Mouse (Mus musculus) left cerebral cortex, adult 2 months (tissue): ENCODE data around the gene Psme4. TPM values are rescaled to one million over a fixed set of nuclear protein-coding genes. Genes with fewer than 3 reads are reported as not detected.
"Not testable (repeated sequence)": the region's sequence is repeated elsewhere in the genome, so short reads cannot be mapped to it uniquely, and the experiment has no call there.

ENCODE experiments used
- DNase-seq, 2 experiments: peaks; one replicate each; pipeline ENCODE4 v3.0.0; 2021 to 2022; ENCODE audit warnings: low spot score in 2 of 2, mixed read lengths in 1 of 2; ENCODE audit errors: extremely low spot score in 1 of 2
- H3K27ac ChIP-seq: fragments of 200-600 bp; 2 replicates; pipeline ENCODE4 v1.8.1; 2022
- H3K4me3 ChIP-seq: fragments of 200-600 bp; 2 replicates; pipeline ENCODE4 v1.8.1; 2022
- CTCF ChIP-seq: fragments of 200-600 bp; IDR thresholded peaks from 2 replicates; pipeline ENCODE4 v1.8.1; 2022; ENCODE audit warnings: antibody characterized with exemption, mild to moderate bottlenecking, moderate library complexity
- intact Hi-C: fragments of 180-260 bp; cut with DNase I; formaldehyde crosslinking; loops from one replicate; pipeline ENCODE4 v1.15.1; 2025
- long read RNA-seq, 2 experiments: library from polyadenylated mRNA; stranded (forward); transcript quantifications; one replicate each; pipeline ENCODE4 v2.0.0; 2021; ENCODE audit warnings: borderline mapping rate in 2 of 2
- total RNA-seq, 2 experiments: library from RNA; stranded (reverse); gene quantifications; 2 replicates each; pipeline ENCODE4 v1.2.3; 2021

Psme4 gene
- total RNA-seq, result 10 to 100 TPM; 49.9 to 54.1 TPM
- long read RNA-seq, experiment 1, full-length matches to known transcripts, result 7 of 13 reads
- long read RNA-seq, experiment 1, partial matches to known transcripts, result 4 of 13 reads
- long read RNA-seq, experiment 1, other reads (novel, unspliced or antisense), result 2 of 13 reads
- long read RNA-seq, experiment 2, full-length matches to known transcripts, result 2 of 8 reads
- long read RNA-seq, experiment 2, partial matches to known transcripts, result 6 of 8 reads
- long read RNA-seq, experiment 2, other reads (novel, unspliced or antisense), result 0 of 8 reads

DNA sequence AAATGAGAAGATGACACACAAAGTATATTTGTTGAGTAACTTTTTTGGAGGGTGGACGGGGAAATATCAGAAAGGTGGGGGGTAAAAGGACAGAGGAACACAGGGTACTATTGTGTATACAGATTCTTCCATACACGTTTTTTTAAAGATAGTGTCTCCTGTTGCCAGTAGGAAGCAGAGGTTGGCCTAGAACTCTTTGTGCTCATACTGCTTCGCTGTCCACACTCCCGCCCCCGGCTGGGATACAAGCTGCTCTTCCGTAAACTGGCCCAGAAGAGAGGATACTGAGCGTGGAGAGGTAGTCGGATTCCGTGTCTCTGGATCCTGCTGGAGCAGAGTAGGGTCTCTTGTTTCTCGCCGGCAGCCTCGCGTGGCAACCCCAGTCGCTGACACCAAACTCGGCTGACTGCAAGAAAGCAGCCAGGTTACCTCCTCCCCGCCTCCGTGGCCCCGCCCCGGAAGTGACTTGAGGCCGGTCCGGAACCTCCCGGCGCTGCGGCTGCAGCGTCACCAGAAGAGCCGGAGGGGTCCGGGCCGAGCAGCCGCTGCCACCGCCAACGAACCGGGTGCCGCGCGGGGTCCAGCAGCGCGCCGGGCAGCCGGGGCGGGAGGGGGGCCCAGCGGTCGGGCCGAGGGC is at the start of gene Psme4:
Psme4 (plus strand) TSS at position 460 of the 637 bp plus-strand sequence.
- intact Hi-C loops, result loop anchor here (2.0 kb wide), 1 partner anchor 95 kb away; no protein-coding TSS in a partner anchor
- Histone ChIP-seq H3K4me3 (peak within 1 kb of the TSS; percentile 96), H3K27ac (peak within 1 kb of the TSS; percentile 97)
- peak; percentile 92 to 93 for DNase-seq
- TF ChIP-seq CTCF, result no peak

DNA sequence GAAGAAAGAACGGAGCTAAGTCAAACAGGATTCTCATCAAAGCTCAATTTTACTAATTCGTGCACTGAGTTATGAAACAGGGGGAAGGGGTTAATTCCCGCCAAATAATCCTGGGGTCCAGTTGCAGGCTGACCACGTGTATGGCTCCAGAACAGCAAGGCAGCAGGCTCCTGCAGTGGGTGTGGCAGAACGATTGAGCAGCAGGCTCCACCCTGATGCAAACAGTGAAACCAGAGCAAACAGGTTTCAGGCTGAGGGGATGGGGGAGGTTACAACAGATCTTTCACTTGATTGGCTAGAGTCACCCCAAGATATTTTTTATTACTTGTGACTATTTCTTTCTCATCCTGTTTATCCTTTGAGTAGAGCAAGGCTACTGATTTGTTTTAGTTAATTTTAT is 48.1 kb upstream of the Psme4 start:
- H3K27ac ChIP-seq, result no peak overlapping the region
- H3K4me3 ChIP-seq, result no peak overlapping the region
- intact Hi-C loops, result no loop called here
- no peak for TF ChIP-seq CTCF
- DNase-seq, result no peak

DNA sequence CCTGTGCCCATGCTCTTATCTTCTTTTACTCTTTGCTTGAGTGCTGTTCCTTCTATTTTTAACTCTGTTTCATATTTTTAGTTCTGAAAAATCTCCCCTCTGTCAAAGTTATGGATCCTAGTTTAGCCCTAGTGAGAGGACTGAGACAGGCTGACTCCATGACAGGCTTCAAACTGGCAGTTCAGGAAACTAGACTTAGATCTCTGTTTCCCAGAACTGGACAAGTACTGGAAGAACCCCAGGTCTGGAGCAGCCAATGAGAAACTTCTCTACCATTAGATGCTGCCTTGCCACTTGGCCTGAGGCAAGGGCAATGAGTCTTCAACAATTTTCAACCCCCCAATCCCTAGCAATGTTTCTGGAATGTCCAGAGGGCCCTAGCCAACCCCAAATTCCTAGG is 40.8 kb upstream of the Psme4 start:
- TF ChIP-seq CTCF, result no peak
- intact Hi-C loops, result no loop called here
- H3K27ac ChIP-seq, result no peak overlapping the region
- H3K4me3 ChIP-seq, result no peak overlapping the region
- no peak for DNase-seq

DNA sequence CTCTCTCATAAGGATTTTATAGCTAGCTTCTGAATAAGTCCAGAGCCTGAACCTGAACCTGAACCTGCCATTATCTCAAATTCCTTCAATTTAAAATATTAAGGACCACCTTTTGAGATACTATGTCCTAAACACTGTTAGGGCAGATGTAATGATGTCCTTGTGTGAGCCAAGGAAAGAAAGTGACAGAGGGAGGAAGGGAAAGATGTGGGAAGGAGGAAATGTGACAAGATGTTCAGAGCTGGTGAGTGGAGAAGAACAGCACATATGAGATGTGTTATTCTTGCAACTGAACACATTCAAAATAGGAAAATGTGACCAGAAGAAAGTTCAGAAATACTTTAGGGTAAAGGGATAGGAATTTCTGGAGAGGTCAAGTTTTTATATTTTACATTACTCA is 38.1 kb upstream of the Psme4 start:
- intact Hi-C loops, result no loop called here
- H3K27ac ChIP-seq, result peak overlapping the region; percentile 61
- no peak for DNase-seq
- no peak overlapping the region for H3K4me3 ChIP-seq
- TF ChIP-seq CTCF, result no peak

DNA sequence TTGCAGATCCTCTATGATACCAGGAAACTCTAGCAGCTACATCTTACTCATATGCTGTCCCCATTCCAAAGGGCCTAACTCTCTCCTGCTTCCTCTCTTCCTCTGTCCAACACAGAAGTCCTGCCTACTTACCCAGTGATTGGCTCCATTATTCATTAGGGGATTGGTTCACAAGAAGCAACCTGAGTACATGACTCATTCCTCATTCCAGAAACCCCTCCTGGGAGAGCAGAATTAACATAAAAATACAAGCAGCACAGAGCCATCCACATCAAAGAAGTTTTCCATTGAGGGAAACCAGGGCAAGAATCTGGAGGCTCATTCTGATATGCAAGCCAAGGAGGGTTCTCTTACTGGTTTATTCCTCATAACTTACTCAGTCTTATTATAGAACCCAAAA is 27.5 kb upstream of the Psme4 start:
- no peak for TF ChIP-seq CTCF
- intact Hi-C loops, result no loop called here
- H3K4me3 ChIP-seq, result no peak overlapping the region
- no peak overlapping the region for H3K27ac ChIP-seq
- DNase-seq, result no peak

DNA sequence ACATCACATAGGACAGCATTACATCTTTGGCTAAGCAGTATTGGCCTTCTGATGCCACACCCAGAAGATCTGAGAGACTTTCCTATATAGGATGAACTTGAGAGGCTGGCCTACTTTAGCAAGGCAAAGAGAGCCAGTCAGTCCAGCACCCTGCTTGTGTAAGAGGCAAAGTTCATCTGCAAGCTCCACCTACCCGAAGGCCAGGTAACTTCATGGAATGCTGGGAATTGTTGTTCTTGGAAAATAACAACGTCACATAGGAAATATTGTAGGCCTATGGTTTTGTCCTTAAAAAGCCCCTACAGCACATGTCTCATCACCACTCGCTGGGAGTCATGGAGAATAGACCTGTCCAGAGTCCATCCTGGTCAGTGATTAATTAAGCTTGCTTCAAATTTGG is 22.6 kb upstream of the Psme4 start:
- TF ChIP-seq CTCF, result no peak
- H3K27ac ChIP-seq, result no peak overlapping the region
- no peak for DNase-seq
- H3K4me3 ChIP-seq, result no peak overlapping the region
- intact Hi-C loops, result no loop called here

DNA sequence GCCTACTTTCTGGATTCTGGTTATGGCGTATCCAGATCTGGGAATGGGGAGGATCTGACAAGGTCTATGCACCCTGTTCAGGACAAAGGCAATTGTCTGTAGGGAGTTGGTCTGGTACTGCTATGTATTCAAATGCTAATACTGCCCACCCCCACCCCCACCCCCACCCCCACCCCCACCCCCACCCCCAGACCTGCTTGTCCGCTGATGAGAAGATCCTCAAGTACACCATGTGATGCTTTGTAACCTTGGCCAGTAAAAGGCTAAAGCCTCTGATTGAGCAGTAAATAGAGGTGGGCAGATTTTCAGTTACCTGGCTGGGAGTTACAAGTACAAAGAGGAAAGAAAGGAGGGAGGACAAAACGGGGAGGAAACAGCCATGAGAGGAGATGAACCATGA is 21.9 kb upstream of the Psme4 start:
- Histone ChIP-seq H3K27ac (no peak overlapping the region), H3K4me3 (no peak overlapping the region)
- TF ChIP-seq CTCF, result no peak
- intact Hi-C loops, result no loop called here
- DNase-seq, result no peak

DNA sequence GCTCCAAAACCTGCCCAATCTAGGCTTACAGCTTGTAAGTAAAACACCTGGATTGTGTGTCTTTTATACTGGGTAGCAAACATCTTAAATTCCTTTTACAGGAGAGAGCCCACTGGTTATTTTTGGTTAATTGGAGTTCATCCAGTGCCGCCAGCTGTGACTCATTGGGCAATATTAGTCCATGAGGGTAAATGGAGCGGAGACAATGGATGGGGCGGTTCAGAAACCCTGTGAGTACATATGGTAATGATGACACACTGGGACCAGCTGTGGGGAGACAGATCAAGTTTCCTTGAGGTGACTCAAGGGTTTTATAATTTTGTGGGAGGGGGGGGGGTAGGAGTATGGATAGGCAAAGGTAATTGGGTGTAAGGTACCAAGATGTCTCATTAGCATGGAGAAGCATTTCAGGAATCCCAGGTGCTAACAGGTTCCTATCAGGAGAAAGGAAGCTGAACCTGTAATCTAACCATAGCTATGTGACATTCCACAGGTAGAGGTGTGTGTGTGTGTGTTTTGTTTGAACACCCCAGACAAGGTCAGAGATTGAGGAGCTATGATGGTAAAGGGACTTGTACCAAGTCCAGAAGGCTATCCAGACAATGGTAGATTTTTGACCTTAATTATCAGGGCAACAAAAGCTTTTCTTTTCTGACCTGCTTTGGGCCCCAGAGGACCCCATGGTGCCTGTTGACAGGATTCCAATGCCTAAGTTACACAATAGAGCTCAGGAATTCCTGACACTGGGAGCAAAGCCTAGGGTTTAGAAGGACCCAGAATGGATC is 21.3 kb upstream of the Psme4 start:
- no peak overlapping the region for H3K4me3 ChIP-seq
- no peak overlapping the region for H3K27ac ChIP-seq
- intact Hi-C loops, result no loop called here
- TF ChIP-seq CTCF, result no peak
- no peak for DNase-seq

DNA sequence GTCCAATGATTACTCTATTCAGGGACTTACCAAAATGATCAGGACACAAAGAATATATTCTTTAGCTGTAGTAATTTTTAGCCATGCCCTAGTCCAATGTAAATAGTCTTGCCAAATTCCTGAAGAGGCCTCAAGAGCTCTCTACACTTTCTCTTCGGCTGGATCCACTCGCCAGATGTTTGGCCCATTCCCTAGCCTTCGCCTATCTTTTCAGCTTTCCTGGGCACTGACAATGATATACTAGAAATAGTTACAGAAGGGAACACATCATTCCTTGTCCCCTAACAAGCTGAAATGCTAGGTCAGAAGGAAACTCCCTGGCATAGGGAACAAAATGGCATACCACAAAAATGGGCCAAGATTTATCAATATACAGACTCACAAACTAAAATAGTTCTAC is 18.6 kb upstream of the Psme4 start:
- no peak for DNase-seq
- intact Hi-C loops, result no loop called here
- Histone ChIP-seq H3K4me3 (no peak overlapping the region), H3K27ac (no peak overlapping the region)
- no peak for TF ChIP-seq CTCF

DNA sequence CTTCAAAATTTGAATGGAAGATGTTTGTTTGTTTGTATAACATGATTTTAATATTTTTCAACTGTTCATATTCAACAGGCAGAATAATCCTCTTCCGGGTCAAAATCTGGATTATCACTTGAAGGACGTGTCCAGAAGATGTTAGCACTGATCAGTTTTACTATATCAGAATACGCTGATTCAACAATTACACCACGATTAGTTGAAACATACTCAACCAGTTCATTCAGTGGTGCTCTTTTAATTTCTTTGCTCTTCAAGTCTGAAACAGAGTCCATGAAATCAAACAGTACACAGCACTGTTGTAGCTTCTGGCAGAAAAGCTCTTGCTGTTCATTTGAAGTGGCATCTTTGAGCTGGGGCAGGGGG is 17.1 kb upstream of the Psme4 start:
- H3K27ac ChIP-seq, DNase-seq: not testable (repeated sequence)
- peak overlapping the region; percentile 58 for H3K4me3 ChIP-seq
- intact Hi-C loops, result loop anchor here (2.0 kb wide), 1 partner anchor 56 kb away; no protein-coding TSS in a partner anchor

DNA sequence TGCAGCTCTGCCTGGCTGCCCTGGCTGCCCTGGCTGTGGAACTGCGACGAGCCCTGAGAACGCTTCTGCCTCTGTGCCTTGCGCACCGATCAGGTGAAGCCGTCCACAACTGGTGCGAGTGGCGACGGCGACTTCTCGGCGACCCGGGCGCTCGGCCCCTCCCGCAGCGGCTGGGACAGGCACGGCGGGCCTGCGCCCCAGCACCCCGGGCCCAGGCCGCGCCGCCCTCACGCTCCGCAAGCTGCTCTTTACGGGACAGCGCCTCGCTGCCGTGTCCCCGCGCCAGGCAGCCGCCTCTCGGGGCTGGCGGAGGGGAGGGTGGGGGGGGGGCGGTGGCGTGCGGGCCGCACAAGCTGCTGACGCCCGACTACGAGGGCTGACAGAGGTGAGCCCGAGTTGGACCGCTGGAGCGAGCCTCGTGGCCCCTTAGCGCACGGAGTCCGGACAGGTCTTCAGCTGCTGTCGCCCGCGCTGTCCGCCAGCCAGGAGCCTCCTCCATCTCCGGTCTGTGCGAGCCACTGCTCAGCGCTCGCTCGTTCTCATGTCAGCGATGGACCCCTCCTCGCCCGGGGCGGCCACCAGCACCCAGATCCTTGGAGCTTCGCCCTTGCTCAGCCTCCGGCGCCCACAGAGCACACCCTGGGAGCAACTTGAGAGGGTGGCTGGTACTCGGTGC is 16.5 kb upstream of the Psme4 start:
- TF ChIP-seq CTCF, result no peak
- intact Hi-C loops, result loop anchor here (2.0 kb wide), 1 partner anchor 56 kb away; no protein-coding TSS in a partner anchor
- Histone ChIP-seq H3K4me3 (peak overlapping the region; percentile 58), H3K27ac (peak overlapping the region; percentile 67)
- DNase-seq, result peak; percentile 11 to 16

DNA sequence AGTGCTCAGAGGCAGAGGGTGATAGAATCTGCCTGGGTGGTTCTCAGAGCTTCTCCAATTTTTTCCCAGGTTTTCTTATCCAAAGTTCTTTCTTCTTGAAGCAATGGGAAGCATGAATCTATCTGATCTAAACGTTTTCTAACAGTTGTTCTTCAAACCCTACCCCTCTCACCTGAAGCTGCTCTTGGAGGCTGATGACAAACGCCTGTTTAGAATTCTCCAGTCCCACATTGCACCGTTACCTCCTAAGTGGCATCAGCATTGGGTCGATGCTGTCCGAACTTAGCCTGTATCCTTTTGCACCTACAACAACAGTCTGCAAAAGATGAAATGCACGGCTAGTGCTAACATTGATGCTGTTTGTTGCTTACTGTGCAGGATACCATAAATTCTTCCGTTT is 10.1 kb upstream of the Psme4 start:
- DNase-seq, result no peak
- intact Hi-C loops, result no loop called here
- no peak for TF ChIP-seq CTCF
- Histone ChIP-seq H3K4me3 (no peak overlapping the region), H3K27ac (no peak overlapping the region)
